ENCODE assay signal across 10 mouse cellular contexts in genomic region chr6:53369928-53370327, GRCm38 (mm10).
DNase-seq lines count a peak whose midpoint lies in the region; ATAC-seq lines count a peak whose summit lies in the region.
"Had no signal": no experiment of that assay in that cellular context is flagged by ENCODE, and none has a peak within 500 bp of the region (broad histone marks: within the 10 kb centered on the region; RNA-seq: fewer than 3 reads in every experiment).

No protein-coding gene starts in this region.

- WGBS in neural tube, embryonic 15.5 days, result 90% methylated on average over 5 of the region's 5 CpGs
- WGBS in forebrain, embryonic 15.5 days, result 95% methylated on average over 5 of the region's 5 CpGs

- H3K9ac ChIP-seq in neural tube, embryonic 15.5 days (replicated peaks), result no peak overlapping the region
- H3K9ac ChIP-seq in forebrain, embryonic 15.5 days (replicated peaks), result no peak overlapping the region
- H3K9ac ChIP-seq: embryonic facial prominence, embryonic 13.5 days had no signal

- DNase-seq in adrenal gland, adult 8-10 months, result peak; percentile 8
- no peak for DNase-seq in adrenal gland, postnatal 10 days
- peak; percentile 55 to 66 for DNase-seq in B cell, adult 2 months
- DNase-seq in adipocyte (ENCODE audit: low spot score), result no peak

- H3K27ac ChIP-seq in neural tube, embryonic 15.5 days (replicated peaks), result no peak overlapping the region
- no peak overlapping the region for H3K27ac ChIP-seq in forebrain, embryonic 15.5 days (replicated peaks)
- H3K27ac ChIP-seq: embryonic facial prominence, embryonic 13.5 days had no signal

- H3K4me2 ChIP-seq in neural tube, embryonic 15.5 days, result no peak overlapping the region
- H3K4me2 ChIP-seq in forebrain, embryonic 15.5 days (replicated peaks), result no peak overlapping the region
- H3K4me2 ChIP-seq: embryonic facial prominence, embryonic 13.5 days had no signal

- no peaks in the 10 kb centered on the region for H3K9me3 ChIP-seq in neural tube, embryonic 15.5 days (replicated peaks)
- no peaks in the 10 kb centered on the region for H3K9me3 ChIP-seq in forebrain, embryonic 15.5 days
- H3K9me3 ChIP-seq: embryonic facial prominence, embryonic 13.5 days had no signal

- H3K4me3 ChIP-seq in neural tube, embryonic 15.5 days (replicated peaks), result no peak overlapping the region
- H3K4me3 ChIP-seq in forebrain, embryonic 15.5 days, result no peak overlapping the region
- H3K4me3 ChIP-seq: embryonic facial prominence, embryonic 13.5 days had no signal

- ATAC-seq in inflammation-experienced regulatory T-cells, adult 6 months, result peak; percentile 68
- ATAC-seq in monocyte, adult 5-6 weeks (replicated peaks; ENCODE audit: insufficient number of reproducible peaks, low FRiP score, low TSS enrichment, poor library complexity, severe bottlenecking), result peak; percentile 86
- no peak for ATAC-seq in neural tube, embryonic 15.5 days (ENCODE audit: low FRiP score)
- ATAC-seq in forebrain, embryonic 15.5 days (replicated peaks), result no peak
- ATAC-seq: intestine, embryonic 16.5 days had no signal

- H3K27me3 ChIP-seq in neural tube, embryonic 15.5 days (replicated peaks), result no peaks in the 10 kb centered on the region
- H3K27me3 ChIP-seq in forebrain, embryonic 15.5 days, result no peaks in the 10 kb centered on the region

- no peaks in the 10 kb centered on the region for H3K4me1 ChIP-seq in neural tube, embryonic 15.5 days
- peaks cover 8% of the 10 kb centered on the region for H3K4me1 ChIP-seq in forebrain, embryonic 15.5 days
- H3K4me1 ChIP-seq: embryonic facial prominence, embryonic 13.5 days had no signal

- no peaks in the 10 kb centered on the region for H3K36me3 ChIP-seq in neural tube, embryonic 15.5 days
- no peaks in the 10 kb centered on the region for H3K36me3 ChIP-seq in forebrain, embryonic 15.5 days
- H3K36me3 ChIP-seq: embryonic facial prominence, embryonic 13.5 days had no signal

Comparison
In these comparisons a context has a peak if more than half of its experiments do, and no peak if none do; other contexts are left out.
1. DNase-seq: peak in adrenal gland, adult 8-10 months (single experiment) and B cell, adult 2 months (2 of 2); none in adrenal gland, postnatal 10 days (single experiment) and adipocyte (single experiment).
2. ATAC-seq: peak in inflammation-experienced regulatory T-cells, adult 6 months (single experiment) and monocyte, adult 5-6 weeks (single experiment); none in neural tube, embryonic 15.5 days (single experiment) and forebrain, embryonic 15.5 days (single experiment).